Mouse (Mus musculus): ENCODE data around the gene Tmem136. TPM values are rescaled to one million over a fixed set of nuclear protein-coding genes. Genes with fewer than 3 reads are reported as not detected.

Tmem136 gene
- 1.4 and 1.6 TPM in 2 replicates for polyA plus RNA-seq (2015; fragmentation: Nextera tagmentation; extraction: Ambion mirVana)

GRCm38 (mm10) chr9:43116134-43116996 lies at the start of gene Tmem136:
Gene Tmem136 (minus strand): TSS chr9:43116570.
- Histone ChIP-seq H3K4me1 (replicated peaks; ENCODE audit: control insufficient read depth, insufficient read depth, low read length) (peaks cover 4% of the 10 kb centered on the region; the same call in 1 of the 2 replicates), H3K27me3 (replicated peaks; ENCODE audit: control insufficient read depth, insufficient read depth, low read length) (peaks cover 10% of the 10 kb centered on the region; the same call in 1 of the 2 replicates), H3K4me3 (ENCODE audit: low read depth, low read length) (peak within 1 kb of the TSS; percentile 57), H3K4me2 (replicated peaks; ENCODE audit: low read depth) (peak within 1 kb of the TSS; percentile 75), H3K9me3 (ENCODE audit: control insufficient read depth) (no peaks in the 10 kb centered on the region), H3K36me3 (ENCODE audit: control insufficient read depth, insufficient read depth) (peaks cover 2% of the 10 kb centered on the region; the same call in 1 of the 2 replicates), H3K9ac (ENCODE audit: low read depth, low read length) (peak within 1 kb of the TSS; percentile 43), H3K27ac (ENCODE audit: low read depth, low read length) (no peak within 1 kb of the TSS)
- 0 out of 2 replicates have a peak, but pooled peaks have one; percentile 23 for TF ChIP-seq CTCF (IDR thresholded peaks at IDR 0.05; ENCODE audit: low read depth)
- 5% methylated on average over 55 of the region's 55 CpGs for WGBS
- peak; percentile 31; the same call in 1 of the 2 replicates for ATAC-seq

- no peaks in the 10 kb centered on the region for H3K9me3 ChIP-seq (ENCODE audit: control insufficient read depth)
- no peaks in the 10 kb centered on the region for H3K4me1 ChIP-seq (replicated peaks; ENCODE audit: control insufficient read depth, insufficient read depth, low read length)
- no peak for ATAC-seq
- H3K4me2 ChIP-seq (replicated peaks; ENCODE audit: low read depth): no peak overlapping the region
- no peaks in the 10 kb centered on the region for H3K36me3 ChIP-seq (ENCODE audit: control insufficient read depth, insufficient read depth)
- H3K4me3 ChIP-seq (ENCODE audit: low read depth, low read length): no peak overlapping the region
- TF ChIP-seq CTCF (IDR thresholded peaks at IDR 0.05; ENCODE audit: low read depth): no peak
- 74% methylated on average over 6 of the region's 6 CpGs for WGBS
- no peaks in the 10 kb centered on the region for H3K27me3 ChIP-seq (replicated peaks; ENCODE audit: control insufficient read depth, insufficient read depth, low read length)
- no peak overlapping the region for H3K9ac ChIP-seq (ENCODE audit: low read depth, low read length)
- no peak overlapping the region for H3K27ac ChIP-seq (ENCODE audit: low read depth, low read length)
Measured at GRCm38 (mm10) chr9:43155960-43156359, 39.6 kb upstream of the Tmem136 start.

- Histone ChIP-seq H3K4me3 (ENCODE audit: low read depth, low read length) (no peak overlapping the region), H3K9me3 (ENCODE audit: control insufficient read depth) (no peaks in the 10 kb centered on the region), H3K4me2 (replicated peaks; ENCODE audit: low read depth) (no peak overlapping the region), H3K9ac (ENCODE audit: low read depth, low read length) (no peak overlapping the region), H3K27me3 (replicated peaks; ENCODE audit: control insufficient read depth, insufficient read depth, low read length) (no peaks in the 10 kb centered on the region), H3K4me1 (replicated peaks; ENCODE audit: control insufficient read depth, insufficient read depth, low read length) (no peaks in the 10 kb centered on the region), H3K27ac (ENCODE audit: low read depth, low read length) (no peak overlapping the region), H3K36me3 (ENCODE audit: control insufficient read depth, insufficient read depth) (no peaks in the 10 kb centered on the region)
- 57% methylated on average over 6 of the region's 6 CpGs for WGBS
- ATAC-seq: no peak
- TF ChIP-seq CTCF (IDR thresholded peaks at IDR 0.05; ENCODE audit: low read depth): no peak
Measured at GRCm38 (mm10) chr9:43151779-43152178, 35.4 kb upstream of the Tmem136 start.

- no peak overlapping the region for H3K27ac ChIP-seq (ENCODE audit: low read depth, low read length)
- no peak overlapping the region for H3K9ac ChIP-seq (ENCODE audit: low read depth, low read length)
- WGBS: 45% methylated on average over 9 of the region's 9 CpGs
- H3K27me3 ChIP-seq (replicated peaks; ENCODE audit: control insufficient read depth, insufficient read depth, low read length): no peaks in the 10 kb centered on the region
- H3K4me1 ChIP-seq (replicated peaks; ENCODE audit: control insufficient read depth, insufficient read depth, low read length): no peaks in the 10 kb centered on the region
- H3K4me2 ChIP-seq (replicated peaks; ENCODE audit: low read depth): no peak overlapping the region
- ATAC-seq: no peak
- H3K4me3 ChIP-seq (ENCODE audit: low read depth, low read length): no peak overlapping the region
- H3K36me3 ChIP-seq (ENCODE audit: control insufficient read depth, insufficient read depth): no peaks in the 10 kb centered on the region
- no peaks in the 10 kb centered on the region for H3K9me3 ChIP-seq (ENCODE audit: control insufficient read depth)
- TF ChIP-seq CTCF (IDR thresholded peaks at IDR 0.05; ENCODE audit: low read depth): no peak
Measured at GRCm38 (mm10) chr9:43150957-43151356, 34.6 kb upstream of the Tmem136 start.

DNA sequence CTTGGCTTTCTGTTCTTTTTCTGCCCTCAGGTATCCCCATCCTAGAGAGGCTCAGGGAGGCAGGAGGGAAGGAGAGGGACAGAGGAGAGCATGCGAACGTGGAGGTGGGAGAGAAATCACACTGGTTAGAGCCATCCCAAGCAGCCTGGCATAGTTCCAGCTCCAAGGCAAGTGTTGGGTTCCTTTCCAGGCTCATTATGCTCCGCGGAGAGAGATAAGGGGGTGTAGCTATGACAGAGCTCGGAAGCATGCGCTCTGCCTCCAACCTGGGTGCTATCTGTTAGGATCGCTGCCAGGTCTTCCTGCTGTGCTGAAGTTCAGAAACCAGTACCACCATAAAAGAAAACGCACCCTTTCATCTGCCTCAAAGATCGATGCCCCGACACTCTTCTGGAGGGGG lies 33.7 kb upstream of the Tmem136 start:
- H3K4me1 ChIP-seq (replicated peaks; ENCODE audit: control insufficient read depth, insufficient read depth, low read length): no peaks in the 10 kb centered on the region
- 14% methylated on average over 10 of the region's 10 CpGs for WGBS
- no peak overlapping the region for H3K9ac ChIP-seq (ENCODE audit: low read depth, low read length)
- no peaks in the 10 kb centered on the region for H3K27me3 ChIP-seq (replicated peaks; ENCODE audit: control insufficient read depth, insufficient read depth, low read length)
- no peaks in the 10 kb centered on the region for H3K36me3 ChIP-seq (ENCODE audit: control insufficient read depth, insufficient read depth)
- no peaks in the 10 kb centered on the region for H3K9me3 ChIP-seq (ENCODE audit: control insufficient read depth)
- no peak for TF ChIP-seq CTCF (IDR thresholded peaks at IDR 0.05; ENCODE audit: low read depth)
- peak overlapping the region; percentile 38; the same call in 1 of the 2 replicates for H3K4me2 ChIP-seq (replicated peaks; ENCODE audit: low read depth)
- ATAC-seq: peak; percentile 89
- no peak overlapping the region for H3K27ac ChIP-seq (ENCODE audit: low read depth, low read length)
- H3K4me3 ChIP-seq (ENCODE audit: low read depth, low read length): no peak overlapping the region

DNA sequence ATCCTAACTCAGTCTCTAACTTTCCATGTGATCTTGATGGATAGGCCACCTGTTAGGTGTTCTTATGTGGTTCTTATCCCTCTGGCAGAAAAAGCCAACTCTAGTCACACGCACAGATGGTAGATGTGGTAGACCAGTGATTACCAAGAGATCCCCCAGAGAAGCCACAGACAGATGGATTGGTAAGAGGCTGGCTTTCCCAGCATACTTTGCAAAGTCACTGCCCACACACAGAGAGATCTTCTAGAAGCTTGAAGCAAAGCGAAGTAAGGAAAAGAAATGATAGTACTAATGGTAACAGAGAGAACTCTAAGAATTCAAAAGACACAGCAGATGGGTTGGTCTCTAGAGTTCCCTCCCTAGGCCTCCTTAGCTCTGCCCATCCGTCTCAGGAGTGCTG lies 33.1 kb upstream of the Tmem136 start:
- no peaks in the 10 kb centered on the region for H3K9me3 ChIP-seq (ENCODE audit: control insufficient read depth)
- H3K4me3 ChIP-seq (ENCODE audit: low read depth, low read length): no peak overlapping the region
- 83% methylated on average over 3 of the region's 3 CpGs for WGBS
- no peak overlapping the region for H3K9ac ChIP-seq (ENCODE audit: low read depth, low read length)
- no peak for ATAC-seq
- no peaks in the 10 kb centered on the region for H3K27me3 ChIP-seq (replicated peaks; ENCODE audit: control insufficient read depth, insufficient read depth, low read length)
- H3K36me3 ChIP-seq (ENCODE audit: control insufficient read depth, insufficient read depth): no peaks in the 10 kb centered on the region
- TF ChIP-seq CTCF (IDR thresholded peaks at IDR 0.05; ENCODE audit: low read depth): no peak
- H3K4me1 ChIP-seq (replicated peaks; ENCODE audit: control insufficient read depth, insufficient read depth, low read length): no peaks in the 10 kb centered on the region
- no peak overlapping the region for H3K4me2 ChIP-seq (replicated peaks; ENCODE audit: low read depth)
- no peak overlapping the region for H3K27ac ChIP-seq (ENCODE audit: low read depth, low read length)
